Mouse (Mus musculus) G1E (cell line): ENCODE measurements around the gene Gpha2.

Source experiments
- CTCF ChIP-seq: IDR thresholded peaks from 2 replicates; pipeline ENCODE4 v1.5.1; 2012; ENCODE audit warnings: low read depth, low read length, inconsistent platforms, mixed read lengths
- GATA1 ChIP-seq: IDR thresholded peaks from 2 replicates; pipeline ENCODE4 v1.6.1; 2012; ENCODE audit warnings: borderline replicate concordance, low read length, inconsistent platforms, mixed read lengths
- GATA2 ChIP-seq: IDR thresholded peaks from 2 replicates; pipeline ENCODE4 v1.6.1; 2012; ENCODE audit warnings: low read depth, low read length, inconsistent platforms, borderline replicate concordance

DNA sequence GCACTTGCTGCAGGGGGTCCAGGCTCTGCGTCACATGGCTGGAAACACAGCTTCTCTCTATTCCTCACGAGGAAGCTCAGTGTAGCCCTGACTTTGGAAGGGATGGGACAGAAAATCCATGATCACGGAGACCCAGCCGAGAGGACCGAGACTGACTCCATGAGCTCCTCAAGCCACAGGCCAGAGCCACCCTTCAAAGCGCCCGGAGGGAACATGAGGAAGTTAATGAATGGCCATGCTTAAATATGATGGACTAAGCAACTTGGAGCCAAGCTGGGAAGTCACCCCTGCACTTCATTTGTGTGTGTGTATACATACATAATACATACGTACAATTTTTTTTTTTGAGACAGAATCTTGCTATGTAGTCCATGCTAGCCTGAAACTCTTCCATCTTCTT, 45.0 kb downstream of the Gpha2 start:
- TF ChIP-seq CTCF (no peak), GATA2 (no peak), GATA1 (no peak)
